Mouse (Mus musculus) stomach, postnatal 0 days (tissue): Measurements from ENCODE around the gene Tex19.2. TPM values are rescaled to one million over a fixed set of nuclear protein-coding genes. Genes with fewer than 3 reads are reported as not detected.

ENCODE experiments used
- ATAC-seq: fragments of 200-750 bp; cut with Nextera tagmentation; 2 replicates; pipeline ENCODE4 v1.8.0; 2017; ENCODE audit not compliant: low FRiP score, low TSS enrichment
- DNase-seq: peaks from one replicate; pipeline ENCODE4 v3.0.0-alpha.2; 2016; ENCODE audit warnings: low spot score
- H3K27ac ChIP-seq: fragments of 300-500 bp; sonication (generic); replicated peaks from 2 replicates; pipeline ENCODE4 v1.5.1; 2014; ENCODE audit warnings: mild to moderate bottlenecking, control low read depth
- H3K27me3 ChIP-seq: fragments of 300-500 bp; sonication (generic); 2 replicates; pipeline ENCODE4 v1.6.1; 2014; ENCODE audit warnings: low read length; ENCODE audit not compliant: control insufficient read depth, insufficient read depth
- H3K36me3 ChIP-seq: fragments of 300-500 bp; sonication (generic); 2 replicates; pipeline ENCODE4 v1.6.1; 2014; ENCODE audit warnings: low read length, mixed read lengths; ENCODE audit not compliant: control insufficient read depth, insufficient read depth
- H3K4me1 ChIP-seq: fragments of 300-500 bp; sonication (generic); replicated peaks from 2 replicates; pipeline ENCODE4 v1.6.1; 2014; ENCODE audit warnings: antibody characterized with exemption; ENCODE audit not compliant: control insufficient read depth, insufficient read depth
- H3K4me2 ChIP-seq: fragments of 300-500 bp; sonication (generic); replicated peaks from 2 replicates; pipeline ENCODE4 v1.6.1; 2014; ENCODE audit warnings: low read depth, mild to moderate bottlenecking, control low read depth, moderate library complexity
- H3K4me3 ChIP-seq: fragments of 300-500 bp; sonication (generic); 2 replicates; pipeline ENCODE4 v1.5.1; 2014; ENCODE audit warnings: low read depth, low read length, control low read depth
- H3K9ac ChIP-seq: fragments of 300-500 bp; sonication (generic); 2 replicates; pipeline ENCODE4 v1.6.1; 2014; ENCODE audit warnings: mild to moderate bottlenecking, low read length, control low read depth, mixed read lengths
- H3K9me3 ChIP-seq: fragments of 300-500 bp; sonication (generic); 2 replicates; pipeline ENCODE4 v1.6.1; 2016; ENCODE audit warnings: low read length; ENCODE audit not compliant: control insufficient read depth
- CTCF ChIP-seq: IDR thresholded peaks from 2 replicates; pipeline ENCODE4 v1.5.1; 2016; ENCODE audit warnings: antibody characterized with exemption, low read depth, mild to moderate bottlenecking, moderate library complexity
- EP300 ChIP-seq: optimal IDR thresholded peaks from 2 replicates; pipeline ENCODE3; 2016; ENCODE audit warnings: antibody characterized with exemption
- WGBS: fragments of 180-500 bp; shearing (Covaris S2); extraction: QIAGEN DNeasy Blood & Tissue Kit; methylation state at CpG from one replicate; pipeline ENCODE4 v1.1.7; 2014; 5-methylcytosine and 5-hydroxymethylcytosine counted together
- polyA plus RNA-seq: library from polyadenylated mRNA; unstranded; fragments of >200 nt; fragmentation: Nextera tagmentation; extraction: Ambion mirVana; gene quantifications from 2 replicates; pipeline ENCODE4 v1.2.1, GENCODE M21; 2015

Tex19.2 gene
- polyA plus RNA-seq = 0.25 and 0.29 TPM in 2 replicates

DNA sequence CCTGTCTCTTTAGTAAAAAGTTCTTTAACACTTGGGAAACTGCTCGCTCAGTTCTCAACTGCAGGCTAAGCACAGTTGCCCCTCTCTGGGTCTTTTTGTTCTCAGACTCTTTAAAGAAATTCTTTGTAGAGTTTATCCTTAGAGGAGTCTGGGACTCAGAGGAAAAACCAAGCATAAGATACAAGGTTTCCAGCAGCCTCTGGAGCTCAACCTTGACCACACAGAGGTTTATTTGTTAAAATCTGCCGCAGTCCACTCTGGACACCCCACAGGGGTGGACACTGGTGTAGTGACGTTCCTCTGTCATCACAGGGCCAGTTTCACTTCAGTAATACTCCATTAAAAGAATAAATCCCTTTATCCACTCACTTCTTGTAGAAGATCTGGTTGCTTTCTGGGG is at the start of gene Tex19.2:
TSS of gene Tex19.2 (minus strand) at position 101 of the 400 bp plus-strand sequence.
- 82% methylated on average over 3 of the region's 3 CpGs for WGBS
- Histone ChIP-seq H3K36me3 (no peaks in the 10 kb centered on the region), H3K4me1 (no peaks in the 10 kb centered on the region), H3K9ac (no peak within 1 kb of the TSS), H3K27ac (no peak within 1 kb of the TSS), H3K9me3 (no peaks in the 10 kb centered on the region), H3K4me2 (no peak within 1 kb of the TSS), H3K4me3 (no peak within 1 kb of the TSS), H3K27me3 (no peaks in the 10 kb centered on the region)
- ATAC-seq (no peak), DNase-seq (no peak)
- no peak for TF ChIP-seq EP300
- TF ChIP-seq CTCF = no peak

DNA sequence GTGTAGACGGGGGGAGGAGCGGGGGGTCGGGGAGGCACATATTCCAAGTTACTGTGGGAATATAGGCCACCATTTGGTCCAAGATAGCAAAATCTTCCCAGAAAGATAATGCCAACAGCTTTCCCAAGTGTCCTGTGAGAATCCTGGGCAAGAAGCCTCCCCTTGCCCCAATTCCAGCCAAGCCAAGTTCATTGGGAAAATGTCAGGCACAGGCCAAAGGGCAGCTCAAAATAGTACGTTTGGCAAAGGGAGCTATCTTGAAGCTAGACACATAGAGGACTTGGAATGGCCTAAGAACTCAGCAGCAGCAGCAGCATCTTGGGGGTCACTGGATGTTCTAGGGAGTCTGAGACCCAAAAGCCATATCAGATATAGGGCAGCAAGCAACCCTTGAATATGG is 45.3 kb upstream of the Tex19.2 start:
- 76% methylated on average over 4 of the region's 4 CpGs for WGBS
- ATAC-seq = no peak

DNA sequence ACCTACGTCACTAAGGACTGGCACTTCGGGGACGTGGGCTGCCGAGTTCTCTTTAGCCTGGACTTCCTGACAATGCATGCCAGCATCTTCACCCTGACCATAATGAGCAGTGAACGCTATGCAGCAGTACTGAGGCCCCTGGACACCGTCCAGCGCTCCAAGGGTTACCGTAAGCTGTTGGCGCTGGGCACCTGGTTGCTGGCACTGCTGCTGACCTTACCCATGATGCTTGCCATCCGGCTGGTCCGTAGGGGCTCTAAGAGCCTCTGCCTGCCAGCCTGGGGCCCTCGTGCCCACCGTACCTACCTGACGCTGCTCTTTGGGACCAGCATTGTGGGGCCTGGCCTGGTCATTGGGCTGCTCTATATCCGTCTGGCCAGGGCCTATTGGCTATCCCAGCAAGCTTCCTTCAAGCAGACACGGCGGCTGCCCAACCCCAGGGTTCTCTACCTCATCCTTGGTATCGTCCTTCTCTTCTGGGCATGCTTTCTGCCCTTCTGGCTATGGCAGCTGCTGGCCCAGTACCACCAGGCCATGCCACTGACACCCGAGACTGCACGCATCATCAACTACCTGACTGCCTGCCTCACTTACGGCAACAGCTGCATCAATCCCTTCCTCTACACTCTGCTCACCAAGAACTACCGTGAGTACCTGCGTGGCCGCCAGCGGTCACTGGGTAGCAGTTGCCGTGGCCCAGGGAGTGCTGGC is 42.3 kb upstream of the Tex19.2 start:
- H3K9me3 ChIP-seq = no peaks in the 10 kb centered on the region
- TF ChIP-seq EP300 (no peak), CTCF (no peak)
- H3K4me2 ChIP-seq = no peak overlapping the region
- no peak overlapping the region for H3K4me3 ChIP-seq
- WGBS = 92% methylated on average over 26 of the region's 26 CpGs
- H3K27ac ChIP-seq = no peak overlapping the region
- ATAC-seq = no peak
- H3K4me1 ChIP-seq = no peaks in the 10 kb centered on the region
- no peak overlapping the region for H3K9ac ChIP-seq
- no peak for DNase-seq
- peaks cover 7% of the 10 kb centered on the region; the same call in 1 of the 2 replicates for H3K27me3 ChIP-seq
- H3K36me3 ChIP-seq = no peaks in the 10 kb centered on the region

More for the DNA sequence above, 45.3 kb upstream of the Tex19.2 start:
- no peaks in the 10 kb centered on the region for H3K9me3 ChIP-seq
- H3K36me3 ChIP-seq = no peaks in the 10 kb centered on the region
- H3K4me3 ChIP-seq = no peak overlapping the region
- no peak overlapping the region for H3K27ac ChIP-seq
- H3K9ac ChIP-seq = no peak overlapping the region
- H3K4me1 ChIP-seq = no peaks in the 10 kb centered on the region
- no peaks in the 10 kb centered on the region for H3K27me3 ChIP-seq
- DNase-seq = no peak
- TF ChIP-seq CTCF = no peak
- TF ChIP-seq EP300 = no peak
- H3K4me2 ChIP-seq = no peak overlapping the region

DNA sequence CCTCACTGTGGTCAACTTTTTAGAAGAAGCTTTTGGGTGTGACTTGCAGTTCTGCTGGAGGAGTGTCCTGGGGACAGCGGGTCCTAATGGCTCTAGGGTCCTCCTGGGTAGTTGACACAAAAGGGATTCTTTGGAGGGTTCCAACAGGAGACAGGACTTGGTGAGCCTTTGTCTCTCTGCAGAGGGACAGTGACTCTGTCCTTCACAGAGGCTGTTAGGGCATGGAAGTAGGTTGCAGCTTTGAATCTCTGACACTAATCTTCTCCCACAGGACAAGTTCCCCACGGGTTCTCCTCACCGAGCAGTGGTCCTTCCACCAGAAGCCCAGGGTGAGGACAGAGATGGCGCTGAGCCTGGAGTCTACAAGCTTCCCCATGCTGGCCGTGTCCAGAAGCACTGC is 41.5 kb upstream of the Tex19.2 start, which contains the start of gene Uts2r:
TSS of gene Uts2r (plus strand) at position 301 of the 400 bp plus-strand sequence.
- DNase-seq = no peak
- Histone ChIP-seq H3K36me3 (no peaks in the 10 kb centered on the region), H3K4me3 (no peak within 1 kb of the TSS), H3K9ac (no peak within 1 kb of the TSS), H3K9me3 (no peaks in the 10 kb centered on the region), H3K27ac (no peak within 1 kb of the TSS), H3K4me2 (no peak within 1 kb of the TSS), H3K4me1 (no peaks in the 10 kb centered on the region), H3K27me3 (peaks cover 7% of the 10 kb centered on the region)
- no peak for TF ChIP-seq CTCF
- TF ChIP-seq EP300 = no peak
- ATAC-seq = no peak
- WGBS = 86% methylated on average over 5 of the region's 5 CpGs

DNA sequence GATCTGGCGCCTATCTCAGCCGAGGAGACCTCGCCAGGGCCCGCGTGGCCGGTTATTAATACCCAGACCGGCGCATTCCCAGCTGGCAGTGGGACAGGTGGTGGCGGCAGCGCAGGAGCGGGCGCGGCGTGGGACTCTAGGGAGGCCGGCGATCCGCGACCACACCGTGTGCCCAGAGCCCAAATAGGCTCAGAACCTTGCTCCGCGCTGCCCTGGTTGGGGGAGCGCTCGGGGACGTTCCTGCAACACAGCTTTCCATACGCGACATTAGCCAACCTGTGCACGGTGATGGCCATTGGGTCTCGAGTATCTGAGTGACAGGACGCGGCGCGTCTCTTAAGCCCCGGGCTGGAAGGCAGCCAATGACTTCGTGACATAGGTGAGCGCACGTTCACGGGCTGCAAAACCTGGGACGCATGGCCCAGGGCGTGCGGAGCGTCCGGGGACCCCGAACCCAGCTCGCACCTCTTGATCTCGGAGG is 38.0 kb upstream of the Tex19.2 start:
- TF ChIP-seq EP300 (no peak), CTCF (no peak)
- Histone ChIP-seq H3K9me3 (no peaks in the 10 kb centered on the region), H3K9ac (no peak overlapping the region), H3K27ac (no peak overlapping the region), H3K4me1 (no peaks in the 10 kb centered on the region), H3K4me2 (peak overlapping the region; percentile 49), H3K36me3 (no peaks in the 10 kb centered on the region), H3K4me3 (peak overlapping the region; percentile 24), H3K27me3 (peaks cover 7% of the 10 kb centered on the region)
- under 1% methylated on average over 45 of the region's 45 CpGs for WGBS
- ATAC-seq (peak; percentile 49; the same call in 1 of the 2 replicates), DNase-seq (peak; percentile 34)

DNA sequence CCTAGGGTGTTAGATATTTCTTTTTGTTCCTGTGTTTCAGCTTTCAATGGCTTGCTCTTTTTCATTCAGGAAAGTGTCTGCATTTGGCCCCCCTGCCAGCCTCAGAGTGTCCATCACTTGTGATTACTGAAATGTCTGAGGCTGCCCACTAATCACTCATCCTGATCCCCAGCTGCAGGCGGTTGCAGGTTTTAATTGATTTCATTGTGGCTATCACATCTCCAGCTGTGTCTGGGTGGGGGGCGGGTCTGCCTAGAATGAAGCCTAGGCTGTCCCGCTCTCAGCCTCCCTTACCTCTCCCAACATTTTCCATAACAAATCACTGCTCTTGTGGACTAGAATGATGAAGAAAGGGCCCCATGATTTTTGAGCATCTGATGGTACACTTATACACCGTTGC is 35.7 kb upstream of the Tex19.2 start:
- Histone ChIP-seq H3K9ac (no peak overlapping the region), H3K9me3 (no peaks in the 10 kb centered on the region), H3K36me3 (no peaks in the 10 kb centered on the region), H3K4me3 (no peak overlapping the region), H3K27ac (no peak overlapping the region), H3K4me2 (no peak overlapping the region), H3K4me1 (no peaks in the 10 kb centered on the region), H3K27me3 (peaks cover 7% of the 10 kb centered on the region)
- TF ChIP-seq EP300 (no peak), CTCF (no peak)
- no peak for ATAC-seq
- WGBS = 38% methylated on average over 4 of the region's 4 CpGs
- DNase-seq = no peak
